Mouse (Mus musculus) CH12F3 (cell line): ENCODE results near the gene Wdr31.
"Not testable (repeated sequence)": the region's sequence is repeated elsewhere in the genome, so short reads cannot be mapped to it uniquely, and the experiment has no call there.

Experiments used
- in situ Hi-C: fragments of 300-500 bp; cut with MboI; formaldehyde crosslinking; loops from 2 replicates; pipeline ENCODE4 v1.14.3; 2020; ENCODE audit warnings: low sequenced_read_pairs

Gene Wdr31

DNA sequence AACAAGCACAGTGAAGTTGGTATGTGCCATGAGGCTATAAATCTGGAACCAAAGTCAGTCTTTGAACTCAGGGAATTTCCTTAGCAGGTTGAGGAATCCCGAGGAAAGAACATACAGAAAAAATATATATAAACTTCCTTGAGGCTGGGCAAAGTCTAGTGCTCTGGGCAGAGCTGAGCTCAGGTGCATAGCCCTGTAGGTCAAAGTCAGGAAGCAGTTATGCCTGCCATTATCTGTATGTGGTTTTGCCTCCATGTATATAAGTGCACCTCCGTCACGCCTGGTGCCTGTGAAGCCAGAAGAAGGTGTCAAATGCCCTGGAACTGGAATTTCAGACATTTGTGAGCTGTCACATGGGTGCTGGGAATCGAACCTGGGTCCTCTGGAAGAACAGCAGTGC, 30.1 kb upstream of the Wdr31 start:
- in situ Hi-C loops: loop anchor here (10.0 kb wide), 1 partner anchor 146 kb away; no protein-coding TSS in a partner anchor

- in situ Hi-C loops: no loop called here
These were observed 26.1 kb upstream of the Wdr31 start for GRCm38 (mm10) chr4:62496815-62497214.

- in situ Hi-C loops: no loop called here
These were observed 25.2 kb upstream of the Wdr31 start for GRCm38 (mm10) chr4:62495946-62496345.

DNA sequence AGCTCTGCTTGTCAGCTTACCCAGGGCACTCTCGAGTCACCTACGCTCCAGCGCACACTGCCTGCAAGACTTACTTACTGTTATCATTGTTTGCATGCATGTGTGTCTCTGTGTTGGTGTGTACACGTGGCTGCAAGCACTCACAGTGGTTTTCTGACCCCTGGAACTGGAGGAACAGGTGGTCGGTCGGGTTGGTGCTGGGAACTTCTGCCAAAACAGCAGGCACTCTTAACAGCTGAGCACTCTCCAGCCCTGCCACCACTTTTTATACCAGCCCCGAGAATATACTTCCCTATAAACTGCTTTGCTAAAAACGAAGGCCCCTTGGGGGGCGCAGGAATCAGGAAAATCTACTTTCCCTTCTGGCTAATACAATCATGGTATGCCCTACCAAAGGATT, 23.5 kb upstream of the Wdr31 start:
- in situ Hi-C loops: no loop called here

DNA sequence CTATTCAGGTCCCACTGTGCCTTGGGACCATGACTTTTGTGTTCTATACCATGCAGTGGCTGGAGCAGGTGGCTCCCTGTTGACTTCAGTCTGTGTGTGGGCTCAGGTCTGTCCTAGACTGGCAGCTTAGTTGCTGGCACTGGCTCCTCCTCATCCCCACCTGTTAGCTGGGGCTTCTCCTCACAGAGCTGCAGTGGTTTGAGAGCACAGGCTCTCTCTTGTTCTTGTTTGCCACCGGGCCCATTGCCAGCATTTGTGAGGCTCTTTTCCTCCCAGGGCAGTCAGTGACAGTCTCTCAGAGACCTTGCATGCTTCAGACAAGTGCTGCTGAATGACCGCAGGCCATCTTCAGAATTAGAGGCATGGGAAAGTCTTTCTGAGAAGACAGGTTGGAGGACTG, 22.0 kb upstream of the Wdr31 start:
- in situ Hi-C loops: no loop called here

DNA sequence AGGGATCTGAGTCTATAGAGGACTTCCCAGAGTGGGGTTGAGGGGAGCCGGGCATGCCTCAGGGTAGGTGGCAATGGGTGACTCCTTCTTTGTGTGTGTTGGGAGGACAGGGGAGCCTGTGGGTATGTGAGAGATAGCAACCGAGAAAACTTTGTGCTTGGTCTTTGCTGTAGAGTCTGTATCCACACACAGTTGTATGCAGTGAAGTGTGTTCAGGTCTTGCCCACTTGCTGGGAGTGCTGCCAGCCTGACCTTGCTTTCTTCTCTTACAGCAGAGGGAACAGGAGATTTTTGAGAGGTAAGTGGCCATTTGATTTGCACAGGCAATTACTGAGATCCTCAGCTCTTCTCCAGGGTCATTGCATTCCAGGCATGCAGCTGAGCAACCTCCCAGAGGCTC, 17.2 kb upstream of the Wdr31 start:
- in situ Hi-C loops: no loop called here

- in situ Hi-C loops: no loop called here
These were observed 16.5 kb upstream of the Wdr31 start for GRCm38 (mm10) chr4:62487172-62487571.

DNA sequence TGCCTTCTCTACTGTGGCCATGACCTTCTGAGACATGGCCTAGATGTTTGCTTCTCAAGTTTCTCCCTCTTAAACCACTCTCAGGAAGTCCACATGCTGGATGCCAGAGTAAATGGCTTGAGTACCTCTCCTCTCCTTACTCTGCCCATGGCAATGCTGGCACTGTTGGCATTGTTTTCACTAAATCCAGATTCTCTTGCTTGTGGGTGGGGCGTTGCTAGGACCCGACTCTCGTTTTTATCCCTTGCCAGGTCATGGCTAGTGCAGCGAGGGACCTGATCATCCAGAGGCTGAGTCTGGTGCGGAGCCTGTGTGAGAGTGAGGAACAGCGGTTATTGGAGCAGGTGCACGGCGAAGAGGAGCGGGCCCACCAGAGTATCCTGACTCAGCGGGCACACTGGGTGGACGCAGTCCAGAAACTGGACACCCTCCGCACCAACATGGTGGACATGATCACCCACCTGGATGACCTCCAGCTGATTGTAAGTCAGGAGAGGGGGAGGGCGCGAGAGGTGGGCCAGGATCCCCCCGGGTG, 15.5 kb upstream of the Wdr31 start:
- in situ Hi-C loops: no loop called here

GRCm38 (mm10) chr4:62485450-62486161, 14.9 kb upstream of the Wdr31 start:
- in situ Hi-C loops: no loop called here

DNA sequence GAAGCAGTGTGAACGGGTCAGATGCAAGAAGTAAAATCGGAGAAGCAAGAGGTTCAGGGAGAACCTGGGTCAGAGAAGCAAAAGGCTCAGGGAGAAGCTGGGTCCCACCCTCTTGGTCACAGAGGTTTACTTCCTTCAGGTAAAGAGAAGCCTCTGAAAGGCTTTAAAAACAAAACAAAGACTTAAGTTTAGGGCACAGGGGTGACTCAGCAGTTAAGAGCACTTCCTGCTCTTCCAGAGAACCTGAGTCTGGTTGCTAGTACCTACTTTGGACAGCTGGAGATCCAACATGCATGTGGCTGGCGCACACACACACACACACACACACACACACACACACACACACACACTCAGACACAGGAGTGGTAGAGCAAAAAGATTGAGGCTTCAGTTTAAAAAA, 14.2 kb upstream of the Wdr31 start:
- in situ Hi-C loops: no loop called here

DNA sequence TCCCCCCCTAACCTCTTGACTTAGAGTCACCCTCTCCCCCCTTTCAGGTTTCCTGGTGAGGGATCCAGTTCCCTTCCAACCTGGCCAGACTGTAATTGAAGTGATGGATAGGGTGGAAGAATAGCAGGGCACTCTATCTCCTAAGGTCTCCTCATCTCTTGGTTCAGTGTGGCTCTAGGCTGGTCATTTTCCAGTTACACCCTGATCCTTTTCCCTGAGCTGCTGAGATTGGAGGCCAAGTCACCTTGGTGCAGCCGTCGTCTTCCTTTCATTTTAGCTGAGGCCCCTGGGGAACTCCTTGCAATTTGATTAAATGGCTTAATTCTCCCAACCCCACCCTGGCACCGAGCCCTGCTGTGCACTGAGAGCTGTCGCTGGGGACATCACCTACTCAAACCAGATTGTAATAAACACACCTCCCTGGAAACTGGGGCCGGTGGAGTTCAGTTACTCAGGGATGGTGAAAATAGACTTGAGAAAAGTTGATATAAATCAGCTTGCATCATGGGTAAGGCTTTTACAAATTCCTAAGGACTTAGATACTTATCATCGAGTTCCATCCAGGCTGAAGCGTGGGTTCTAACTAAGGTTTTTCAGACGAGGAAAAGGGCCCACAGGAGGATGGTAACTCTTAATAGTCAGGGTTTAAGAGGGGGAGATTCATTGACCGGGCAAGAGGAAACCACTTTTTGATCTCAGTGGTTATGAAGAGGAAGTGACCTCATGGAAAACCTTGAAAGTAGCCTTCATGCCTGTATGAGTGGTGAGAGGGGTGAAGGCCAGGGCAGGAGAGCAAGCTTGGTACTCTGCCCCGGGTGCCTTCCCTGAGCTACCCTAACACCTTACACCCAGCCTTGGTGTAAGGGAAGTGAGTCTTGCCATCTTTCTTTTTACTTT, 10.3 kb upstream of the Wdr31 start:
- in situ Hi-C loops: no loop called here

DNA sequence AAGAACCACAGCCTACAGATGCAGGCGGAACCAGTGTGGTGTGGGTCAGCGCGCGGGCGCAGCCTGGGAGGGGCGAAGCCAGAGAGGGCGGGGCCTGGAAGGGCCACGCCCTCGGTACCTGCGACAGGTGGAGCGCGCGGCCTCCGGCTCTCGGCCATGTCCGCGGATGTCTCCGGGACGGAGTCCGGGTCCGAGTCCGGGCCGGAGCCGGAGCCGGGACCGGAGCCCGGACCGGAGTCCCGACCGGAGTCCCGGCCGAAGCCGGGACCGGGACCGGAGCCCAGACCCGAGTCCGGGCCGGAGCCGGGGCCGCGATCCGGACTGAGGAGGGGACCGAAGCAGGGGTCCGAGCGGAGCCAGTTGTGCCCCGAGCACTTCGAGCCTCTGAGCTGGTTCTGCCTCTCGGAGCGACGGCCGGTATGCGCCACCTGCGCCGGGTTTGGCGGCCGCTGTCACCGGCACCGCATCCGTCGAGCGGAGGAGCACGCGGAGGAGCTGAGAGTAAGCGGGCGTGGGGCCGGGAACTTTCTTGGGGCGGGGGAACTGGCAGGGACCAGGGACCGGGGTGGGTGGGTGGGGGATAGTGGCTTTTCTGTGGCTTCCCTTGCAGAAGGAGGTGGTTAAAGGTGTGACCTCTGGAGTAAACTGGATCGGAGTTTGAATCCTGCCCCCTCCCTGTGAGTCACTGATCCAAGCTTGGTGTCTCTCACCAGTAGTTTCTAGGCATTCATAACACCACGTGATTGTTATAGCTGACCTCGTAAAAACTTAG, 9.4 kb upstream of the Wdr31 start, which contains the start of gene Bspry:
Gene Bspry, plus strand, starts transcription at position 117 of the 772 bp plus-strand sequence.
- in situ Hi-C loops: no loop called here

GRCm38 (mm10) chr4:62479593-62479936, 8.9 kb upstream of the Wdr31 start:
- in situ Hi-C loops: not testable (repeated sequence)

DNA sequence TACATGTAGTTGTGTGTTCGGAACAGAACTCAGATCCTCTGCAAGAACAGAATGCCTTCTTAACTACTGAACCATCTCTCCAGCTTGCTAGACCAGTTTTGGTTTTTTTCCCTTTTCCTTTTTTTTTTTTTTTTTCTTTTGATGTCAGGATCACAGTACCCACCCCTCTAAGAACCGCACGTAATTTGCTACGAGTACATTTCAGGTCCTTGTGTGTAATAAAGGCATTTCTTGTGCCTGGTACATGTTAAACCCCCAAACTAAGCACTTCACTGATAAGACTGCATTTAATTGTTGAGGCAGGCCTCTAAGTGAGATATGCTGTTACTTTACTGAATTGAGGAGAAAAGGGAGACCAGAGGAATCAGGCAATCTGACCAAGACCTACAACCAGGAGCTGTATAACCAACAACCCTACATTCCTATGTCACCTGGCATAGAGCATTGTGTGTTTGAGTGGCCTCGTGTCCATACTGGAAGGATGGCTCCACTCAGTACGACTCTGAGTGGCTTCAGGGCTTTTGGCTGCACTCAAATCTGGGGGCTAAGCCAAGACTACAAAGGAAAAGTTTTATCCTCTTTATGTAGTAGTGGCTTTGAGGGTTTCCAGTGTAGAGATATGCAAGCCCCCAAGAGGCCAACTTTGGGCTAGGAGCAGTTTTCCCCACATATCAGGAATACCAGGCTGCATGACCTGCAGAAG, 7.0 kb upstream of the Wdr31 start:
- in situ Hi-C loops: no loop called here

DNA sequence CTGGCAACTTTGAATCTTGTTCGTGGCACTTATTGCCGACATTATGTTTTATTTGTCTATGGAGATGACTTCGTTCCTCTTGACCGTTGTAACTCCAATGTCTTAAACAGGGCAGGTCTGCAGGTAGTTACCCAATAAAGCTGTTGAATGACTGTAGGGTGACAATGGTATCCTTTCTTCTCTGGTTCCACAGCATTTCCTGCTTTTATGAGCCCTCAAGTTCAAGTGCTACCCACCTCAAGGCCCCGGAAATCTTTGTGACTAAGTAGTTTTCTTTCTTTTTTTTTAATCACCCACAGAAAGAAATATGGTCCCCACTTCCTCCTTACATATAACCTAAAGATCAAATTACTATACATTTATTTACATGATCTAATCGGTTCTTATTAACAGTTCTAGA, 5.1 kb upstream of the Wdr31 start:
- in situ Hi-C loops: no loop called here

DNA sequence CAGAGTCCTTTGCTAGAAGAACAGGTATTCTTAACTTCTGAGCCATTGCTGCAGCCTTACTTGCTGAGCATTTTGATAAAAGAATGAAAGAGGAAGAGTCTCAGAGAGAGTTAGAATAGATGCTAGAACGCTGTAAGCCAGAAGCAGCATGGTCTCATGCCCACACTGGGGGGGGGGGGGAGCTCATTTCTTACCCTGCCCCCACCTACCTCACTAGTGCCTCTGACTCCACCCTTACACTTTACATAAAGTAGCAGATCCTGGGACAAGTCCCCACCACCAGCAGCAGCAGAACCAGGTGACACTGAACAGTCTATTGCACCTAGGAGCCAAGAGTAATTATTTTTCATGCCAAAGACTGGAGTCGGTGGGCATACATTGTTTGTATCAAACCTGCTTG, 4.4 kb upstream of the Wdr31 start:
- in situ Hi-C loops: no loop called here

DNA sequence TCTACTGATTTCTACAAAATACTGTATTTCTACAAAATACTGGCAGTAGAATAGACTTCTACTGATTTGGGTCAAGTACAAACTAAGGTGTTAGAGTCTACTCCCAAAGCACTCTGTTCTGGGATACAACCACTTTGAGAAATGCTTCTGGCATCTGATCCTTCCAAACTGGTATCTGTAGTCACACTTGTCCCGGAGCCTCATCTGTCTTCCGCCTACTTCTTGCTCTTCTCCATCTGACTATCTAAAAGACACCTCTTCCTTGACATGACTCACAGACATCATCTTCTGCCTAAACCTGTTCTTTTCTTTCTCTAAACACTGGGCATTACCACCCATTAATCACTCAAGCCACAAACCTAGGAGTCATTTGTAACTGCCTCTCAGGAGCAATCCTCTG, 1.4 kb upstream of the Wdr31 start:
- in situ Hi-C loops: no loop called here

DNA sequence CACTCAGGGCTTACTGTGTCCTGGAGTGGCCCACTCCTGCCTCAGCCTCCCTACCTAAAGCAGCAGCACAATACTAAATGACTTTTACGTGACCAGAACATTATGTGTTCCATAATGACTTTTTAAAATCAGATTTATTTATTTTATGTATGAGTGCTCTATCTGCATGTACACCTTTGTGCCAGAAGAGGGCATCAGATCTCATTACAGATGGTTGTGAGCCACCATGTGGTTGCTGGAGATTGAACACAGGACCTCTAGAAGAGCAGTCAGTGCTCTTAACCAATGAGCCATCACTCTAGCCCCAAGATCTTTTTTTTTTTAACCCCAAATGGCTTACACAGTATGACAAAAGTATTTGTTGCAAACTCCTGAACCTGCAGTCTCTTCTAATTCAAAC, 2.5 kb downstream of the Wdr31 start:
- in situ Hi-C loops: no loop called here

DNA sequence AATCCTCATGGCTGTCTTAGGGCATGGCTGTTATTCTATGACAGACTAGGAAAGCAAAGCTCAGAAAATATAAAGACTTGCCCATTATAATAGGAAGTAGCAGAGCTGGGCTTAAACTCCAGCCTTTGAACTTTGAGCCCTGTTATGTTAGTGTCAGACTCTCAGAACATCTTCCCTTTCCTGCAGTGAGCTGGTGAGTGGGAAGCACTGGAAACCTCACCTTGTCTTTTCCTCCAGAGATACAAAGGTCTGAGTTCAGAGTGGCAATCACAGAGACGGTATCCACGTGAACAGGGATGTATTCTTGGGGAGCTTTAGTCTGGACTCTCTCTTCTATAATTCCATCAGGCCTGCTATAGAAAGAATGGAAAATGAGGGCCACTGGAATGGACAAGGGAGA, 7.6 kb downstream of the Wdr31 start:
- in situ Hi-C loops: no loop called here

GRCm38 (mm10) chr4:62460348-62460747, 10.3 kb downstream of the Wdr31 start:
- in situ Hi-C loops: no loop called here

GRCm38 (mm10) chr4:62459081-62459480, 11.6 kb downstream of the Wdr31 start:
- in situ Hi-C loops: no loop called here
